Mouse (Mus musculus): ENCODE data around the gene Golga4.

GRCm38 (mm10) chr9:118590230-118590629 is 84.2 kb downstream of the Golga4 start:
- TF ChIP-seq FLI1 (IDR thresholded peaks at IDR 0.05; ENCODE audit: low read length) = no peak
- TF ChIP-seq GATA1 (IDR thresholded peaks at IDR 0.05; ENCODE audit: borderline replicate concordance, low read length) = no peak
